7 mouse cellular contexts compared by ENCODE assay signal in the genomic region with DNA sequence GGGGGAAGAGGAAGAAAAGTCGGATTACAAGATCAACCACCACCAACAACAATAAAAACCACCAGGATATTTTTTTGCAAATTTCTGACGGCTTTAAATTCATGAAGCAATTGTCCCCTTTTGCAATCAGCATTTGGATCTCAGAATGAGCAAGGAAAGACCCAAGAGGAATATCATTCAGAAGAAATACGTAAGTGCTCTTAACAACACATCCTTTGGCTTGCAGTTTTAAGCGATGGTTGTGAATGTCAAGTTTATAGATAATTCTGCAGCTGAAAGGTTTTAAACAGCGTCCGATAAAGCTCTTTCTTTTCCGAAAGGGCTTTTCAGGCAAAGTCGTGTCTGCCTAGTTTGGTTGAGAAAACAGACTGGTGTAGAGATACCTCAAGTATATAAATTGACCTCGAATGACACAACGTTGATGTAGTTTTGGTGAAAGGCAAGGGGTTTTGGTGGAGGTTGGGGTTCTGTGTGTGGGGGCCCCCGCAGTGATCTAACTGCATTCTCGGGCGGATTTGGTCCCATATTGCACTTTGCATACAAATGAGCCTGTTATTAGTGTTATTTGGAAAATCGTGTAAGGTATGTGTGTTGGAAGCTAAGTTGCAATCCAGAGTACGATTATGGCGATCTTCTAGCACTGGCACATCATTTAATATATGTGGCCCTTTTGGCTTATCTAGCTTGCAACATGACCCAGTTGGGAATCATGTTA. TPM values are rescaled to one million over a fixed set of nuclear protein-coding genes. Genes with fewer than 3 reads are reported as not detected.
DNase-seq lines count a peak whose midpoint lies in the region; ATAC-seq and TF ChIP-seq lines count a peak whose summit lies in the region.

No protein-coding gene starts in this region.

- WGBS in lung, embryonic 14.5 days = under 1% methylated on average over 16 of the region's 16 CpGs
- WGBS in hindbrain, embryonic 10.5 days = 0% methylated on average over 16 of the region's 16 CpGs
- under 1% methylated on average over 16 of the region's 16 CpGs for WGBS in lung, postnatal 0 days

- peak; percentile 31 for DNase-seq in lung, embryonic 14.5 days
- DNase-seq in lung, postnatal 25 days (ENCODE audit: low spot score) = no peak
- DNase-seq in cerebellum, postnatal 36 days = peak; percentile 11 to 21
- DNase-seq in hindbrain, embryonic 10.5 days (ENCODE audit: low spot score) = no peak
- DNase-seq in lung, postnatal 0 days (ENCODE audit: low spot score) = no peak
- DNase-seq in thymus, postnatal 0 days (ENCODE audit: low spot score) = peak; percentile 49
- no peak for DNase-seq in right cerebral cortex, postnatal 4 days

- no peaks in the 10 kb centered on the region for H3K27me3 ChIP-seq in lung, embryonic 14.5 days (ENCODE audit: insufficient read depth, low read length)
- peaks cover 7% of the 10 kb centered on the region; the same call in 1 of the 2 replicates for H3K27me3 ChIP-seq in hindbrain, embryonic 10.5 days (ENCODE audit: insufficient read depth, poor library complexity, severe bottlenecking)
- no peaks in the 10 kb centered on the region for H3K27me3 ChIP-seq in lung, postnatal 0 days (replicated peaks; ENCODE audit: insufficient read depth, low read length)

- TF ChIP-seq EP300 in lung, postnatal 0 days (IDR thresholded peaks at IDR 0.05) = no peak

- H3K4me2 ChIP-seq in lung, embryonic 14.5 days = peak overlapping the region; percentile 66
- H3K4me2 ChIP-seq in lung, postnatal 0 days (replicated peaks; ENCODE audit: low read depth, low read length) = peak overlapping the region; percentile 96

- H3K27ac ChIP-seq in lung, embryonic 14.5 days (ENCODE audit: low read depth) = peak overlapping the region; percentile 94; the same call in 1 of the 2 replicates
- peak overlapping the region; percentile 100 for H3K27ac ChIP-seq in hindbrain, embryonic 10.5 days
- peak overlapping the region; percentile 95; the same call in 1 of the 2 replicates for H3K27ac ChIP-seq in lung, postnatal 0 days (ENCODE audit: low read length)

- no peaks in the 10 kb centered on the region for H3K36me3 ChIP-seq in lung, embryonic 14.5 days (ENCODE audit: insufficient read depth)
- no peaks in the 10 kb centered on the region for H3K36me3 ChIP-seq in hindbrain, embryonic 10.5 days
- no peaks in the 10 kb centered on the region for H3K36me3 ChIP-seq in lung, postnatal 0 days (ENCODE audit: insufficient read depth, low read length)

- H3K4me1 ChIP-seq in lung, embryonic 14.5 days (ENCODE audit: insufficient read depth) = no peaks in the 10 kb centered on the region; the same call in 1 of the 2 replicates
- peaks cover 57% of the 10 kb centered on the region for H3K4me1 ChIP-seq in hindbrain, embryonic 10.5 days (replicated peaks)
- H3K4me1 ChIP-seq in lung, postnatal 0 days (ENCODE audit: insufficient read depth, low read depth, low read length) = 0 out of 2 replicates have a peak, but pooled peaks cover 4% of the 10 kb centered on the region

- peak overlapping the region; percentile 87 for H3K9ac ChIP-seq in lung, embryonic 14.5 days
- H3K9ac ChIP-seq in lung, postnatal 0 days (replicated peaks; ENCODE audit: low read depth) = peak overlapping the region; percentile 67

- ATAC-seq in lung, embryonic 14.5 days (ENCODE audit: insufficient read depth) = no peak
- ATAC-seq in lung, postnatal 0 days = no peak

- no peak for TF ChIP-seq CTCF in lung, embryonic 14.5 days (IDR thresholded peaks at IDR 0.05; ENCODE audit: low read depth)
- no peak for TF ChIP-seq CTCF in lung, postnatal 0 days (IDR thresholded peaks at IDR 0.05)

- no peaks in the 10 kb centered on the region for H3K9me3 ChIP-seq in lung, embryonic 14.5 days (ENCODE audit: low read depth, low read length)
- H3K9me3 ChIP-seq in hindbrain, embryonic 10.5 days = no peaks in the 10 kb centered on the region
- H3K9me3 ChIP-seq in lung, postnatal 0 days (ENCODE audit: low read length) = no peaks in the 10 kb centered on the region

- peak overlapping the region; percentile 71 for H3K4me3 ChIP-seq in lung, embryonic 14.5 days (ENCODE audit: low read depth, low read length)
- H3K4me3 ChIP-seq in hindbrain, embryonic 10.5 days = peak overlapping the region; percentile 71
- peak overlapping the region; percentile 78 for H3K4me3 ChIP-seq in lung, postnatal 0 days (ENCODE audit: low read depth, low read length)

RNA-seq across cellular contexts. Expression of gene Jarid2, which starts 2.6 kb away (rescaled TPM):
- 17.6 and 18.4 TPM in 2 replicates for polyA plus RNA-seq in lung, embryonic 14.5 days (2014; fragmentation: Nextera tagmentation; extraction: Ambion mirVana)
- polyA plus RNA-seq in hindbrain, embryonic 10.5 days (2016; fragmentation: Nextera tagmentation; extraction: Ambion mirVana) = 54.9 and 64.4 TPM in 2 replicates
- polyA plus RNA-seq in lung, postnatal 0 days (2015; fragmentation: Nextera tagmentation; extraction: Ambion mirVana) = 10.0 and 12.3 TPM in 2 replicates
- 20.2 and 20.5 TPM in 2 replicates for polyA plus RNA-seq in thymus, postnatal 0 days (2015; fragmentation: Nextera tagmentation; extraction: Ambion mirVana)

Comparison
In these comparisons a context has a peak if more than half of its experiments do, and no peak if none do; other contexts are left out.
1. DNase-seq: peak in lung, embryonic 14.5 days (single experiment), cerebellum, postnatal 36 days (2 of 2) and thymus, postnatal 0 days (single experiment); none in lung, postnatal 25 days (single experiment), hindbrain, embryonic 10.5 days (single experiment), lung, postnatal 0 days (single experiment) and right cerebral cortex, postnatal 4 days (single experiment).
2. Peak in every context shown above with its lines, with median percentiles within 50 percentile points of each other: H3K27ac ChIP-seq and H3K4me3 ChIP-seq.